Mouse (Mus musculus) kidney, postnatal 4 days (tissue): ENCODE measurements around the gene Tmprss9.

Experiments used
- DNase-seq, 2 experiments: peaks; one replicate each; pipeline ENCODE4 v3.0.0; 2021; ENCODE audit warnings: mixed read lengths in 2 of 2

Gene Tmprss9

GRCm38 (mm10) chr10:80895100-80895499 lies 23.5 kb downstream of the Tmprss9 start:
- DNase-seq: no peak

- no peak for DNase-seq
Measured at GRCm38 (mm10) chr10:80895697-80896096, 24.0 kb downstream of the Tmprss9 start.

GRCm38 (mm10) chr10:80896581-80897485 lies 25.2 kb downstream of the Tmprss9 start:
- no peak for DNase-seq

- no peak for DNase-seq
Measured at GRCm38 (mm10) chr10:80897861-80898510, 26.3 kb downstream of the Tmprss9 start.

- DNase-seq: no peak
Measured at GRCm38 (mm10) chr10:80899074-80899473, 27.4 kb downstream of the Tmprss9 start.

GRCm38 (mm10) chr10:80899591-80900317 lies 28.1 kb downstream of the Tmprss9 start:
- no peak for DNase-seq

- peak; percentile 98 to 99 for DNase-seq
Measured at GRCm38 (mm10) chr10:80900318-80901247, 28.9 kb downstream of the Tmprss9 start, which contains the start of gene Timm13. Gene Timm13 (minus strand): TSS chr10:80900969.

- peak in 1 of 2 experiments; percentile 29 for DNase-seq
Measured at GRCm38 (mm10) chr10:80901409-80902272, 30.0 kb downstream of the Tmprss9 start.

GRCm38 (mm10) chr10:80902273-80902940 lies 30.8 kb downstream of the Tmprss9 start:
- DNase-seq: no peak

- DNase-seq: no peak
Measured at GRCm38 (mm10) chr10:80903282-80903681, 31.6 kb downstream of the Tmprss9 start.

- no peak for DNase-seq
Measured at GRCm38 (mm10) chr10:80904004-80904693, 32.5 kb downstream of the Tmprss9 start.

GRCm38 (mm10) chr10:80904709-80905108 lies 33.1 kb downstream of the Tmprss9 start:
- no peak for DNase-seq

GRCm38 (mm10) chr10:80909375-80910162 lies 37.9 kb downstream of the Tmprss9 start:
- DNase-seq: no peak

GRCm38 (mm10) chr10:80911354-80911753 lies 39.7 kb downstream of the Tmprss9 start:
- DNase-seq: no peak

GRCm38 (mm10) chr10:80911891-80912290 lies 40.2 kb downstream of the Tmprss9 start:
- DNase-seq: no peak

GRCm38 (mm10) chr10:80913364-80914011 lies 41.8 kb downstream of the Tmprss9 start:
- DNase-seq: no peak

GRCm38 (mm10) chr10:80914253-80914656 lies 42.6 kb downstream of the Tmprss9 start:
- no peak for DNase-seq

- DNase-seq: no peak
Measured at GRCm38 (mm10) chr10:80915260-80915659, 43.6 kb downstream of the Tmprss9 start.
